Mouse (Mus musculus) embryo, embryonic 10.5 days (tissue): ENCODE data around the gene Rbm44.

Experiments
- DNase-seq: peaks from one replicate; pipeline ENCODE4 v3.0.0-alpha.2; 2015; ENCODE audit warnings: low spot score

The Rbm44 gene

GRCm38 (mm10) chr1:91211099-91211498, 66.2 kb downstream of the Rbm44 start:
- peak; percentile 78 for DNase-seq

- DNase-seq: no peak
These were observed 66.7 kb downstream of the Rbm44 start for GRCm38 (mm10) chr1:91211591-91212008.

DNA sequence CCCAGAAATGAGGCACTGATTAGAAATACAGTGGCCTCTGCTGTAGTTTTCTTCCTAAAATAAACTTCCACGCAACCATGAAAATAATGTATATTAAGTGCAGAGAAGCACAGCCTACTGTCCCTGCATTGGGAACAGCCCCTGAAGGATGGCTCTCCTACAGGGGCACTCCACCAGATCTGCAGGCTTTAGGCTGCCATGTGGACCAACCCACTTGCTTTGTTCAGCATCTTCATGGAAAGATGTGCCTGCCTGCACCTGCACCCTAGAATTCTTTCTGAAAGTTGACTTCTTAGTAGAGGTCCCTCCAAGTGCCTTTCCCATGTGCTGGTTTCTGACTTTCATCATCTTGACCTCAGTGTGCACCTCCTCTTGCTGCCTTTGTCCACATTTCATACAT, 70.4 kb downstream of the Rbm44 start:
- DNase-seq: no peak

DNA sequence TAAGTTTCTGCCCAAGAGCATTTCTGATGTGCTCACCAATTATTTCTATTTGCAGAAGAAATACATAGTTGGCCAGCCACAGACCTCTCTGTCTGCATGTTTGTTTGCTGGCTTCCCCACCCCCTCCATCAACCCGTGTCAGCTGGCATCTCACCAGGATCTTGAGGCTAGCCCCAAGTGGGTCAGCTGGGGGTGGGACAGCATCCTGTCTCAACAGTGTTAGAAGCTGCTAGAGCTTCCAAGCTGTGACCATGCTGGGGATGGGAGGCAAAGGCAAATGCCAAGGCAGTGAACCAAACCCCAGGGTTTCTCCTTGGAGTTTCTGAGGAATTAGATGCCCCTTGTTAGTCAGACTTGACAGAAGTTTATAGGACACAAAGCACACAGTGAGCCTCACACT, 71.1 kb downstream of the Rbm44 start:
- no peak for DNase-seq

- DNase-seq: no peak
These were observed 71.8 kb downstream of the Rbm44 start for GRCm38 (mm10) chr1:91216504-91217267.

GRCm38 (mm10) chr1:91219641-91220321, 74.9 kb downstream of the Rbm44 start:
- no peak for DNase-seq

DNA sequence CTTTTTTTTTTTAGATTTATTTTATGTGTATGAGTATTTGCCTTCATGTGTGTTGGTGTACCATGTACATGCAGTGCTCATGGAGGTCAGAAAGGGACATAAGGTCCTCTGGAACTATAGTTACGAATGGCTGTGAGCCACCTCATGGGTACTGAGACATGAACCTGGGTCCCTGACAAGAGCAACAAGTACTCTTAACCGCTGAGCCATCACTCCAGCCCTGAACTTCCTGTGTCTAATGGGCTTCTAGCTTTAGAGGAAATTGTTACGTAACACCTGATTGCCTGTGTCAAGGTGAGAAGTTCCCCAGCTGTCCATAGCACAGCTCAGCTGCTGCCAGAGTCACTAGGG, 75.4 kb downstream of the Rbm44 start:
- DNase-seq: no peak
